Mouse (Mus musculus) A20 (cell line): ENCODE data around the gene Nkd1.

ENCODE experiments used
- DNase-seq: peaks from one replicate; pipeline ENCODE4 v3.0.0-alpha.2; 2011; ENCODE audit warnings: low read depth, low spot score

Nkd1 gene

GRCm38 (mm10) chr8:88520985-88521527 is at the start of gene Nkd1:
TSS of gene Nkd1 (plus strand) at chr8:88521354.
- DNase-seq: no peak

GRCm38 (mm10) chr8:88481290-88481689 is 39.9 kb upstream of the Nkd1 start:
- no peak for DNase-seq

- no peak for DNase-seq
These were observed 32.7 kb upstream of the Nkd1 start for GRCm38 (mm10) chr8:88488391-88488829.

GRCm38 (mm10) chr8:88494076-88494475 is 27.1 kb upstream of the Nkd1 start:
- DNase-seq: no peak

GRCm38 (mm10) chr8:88495071-88495805 is 25.9 kb upstream of the Nkd1 start:
- no peak for DNase-seq

GRCm38 (mm10) chr8:88502143-88502542 is 19.0 kb upstream of the Nkd1 start:
- DNase-seq: no peak

- DNase-seq: no peak
These were observed 14.2 kb upstream of the Nkd1 start for GRCm38 (mm10) chr8:88506981-88507380.

GRCm38 (mm10) chr8:88511061-88511460 is 10.1 kb upstream of the Nkd1 start:
- no peak for DNase-seq

GRCm38 (mm10) chr8:88512094-88512794 is 8.9 kb upstream of the Nkd1 start:
- no peak for DNase-seq

GRCm38 (mm10) chr8:88518047-88518446 is 3.1 kb upstream of the Nkd1 start:
- DNase-seq: no peak

GRCm38 (mm10) chr8:88520381-88520780 is 773 bp upstream of the Nkd1 start:
- DNase-seq: no peak

GRCm38 (mm10) chr8:88521541-88522414 is 624 bp downstream of the Nkd1 start:
- no peak for DNase-seq

GRCm38 (mm10) chr8:88522433-88523030 is 1.4 kb downstream of the Nkd1 start:
- no peak for DNase-seq

- no peak for DNase-seq
These were observed 2.5 kb downstream of the Nkd1 start for GRCm38 (mm10) chr8:88523621-88524020.

- DNase-seq: no peak
These were observed 3.0 kb downstream of the Nkd1 start for GRCm38 (mm10) chr8:88524132-88524531.

GRCm38 (mm10) chr8:88524851-88525250 is 3.7 kb downstream of the Nkd1 start:
- DNase-seq: no peak

- DNase-seq: no peak
These were observed 5.1 kb downstream of the Nkd1 start for GRCm38 (mm10) chr8:88526296-88526695.

GRCm38 (mm10) chr8:88528186-88528585 is 7.0 kb downstream of the Nkd1 start:
- DNase-seq: no peak

GRCm38 (mm10) chr8:88529798-88530197 is 8.6 kb downstream of the Nkd1 start:
- no peak for DNase-seq

- DNase-seq: no peak
These were observed 15.9 kb downstream of the Nkd1 start for GRCm38 (mm10) chr8:88537081-88537480.
